Mouse (Mus musculus): Measurements from ENCODE around the gene Gzmm. TPM values are rescaled to one million over a fixed set of nuclear protein-coding genes. Genes with fewer than 3 reads are reported as not detected.

Gene Gzmm
- total RNA-seq, 2 experiments from 2014 or later: 0.86 to 1.0 TPM

DNA sequence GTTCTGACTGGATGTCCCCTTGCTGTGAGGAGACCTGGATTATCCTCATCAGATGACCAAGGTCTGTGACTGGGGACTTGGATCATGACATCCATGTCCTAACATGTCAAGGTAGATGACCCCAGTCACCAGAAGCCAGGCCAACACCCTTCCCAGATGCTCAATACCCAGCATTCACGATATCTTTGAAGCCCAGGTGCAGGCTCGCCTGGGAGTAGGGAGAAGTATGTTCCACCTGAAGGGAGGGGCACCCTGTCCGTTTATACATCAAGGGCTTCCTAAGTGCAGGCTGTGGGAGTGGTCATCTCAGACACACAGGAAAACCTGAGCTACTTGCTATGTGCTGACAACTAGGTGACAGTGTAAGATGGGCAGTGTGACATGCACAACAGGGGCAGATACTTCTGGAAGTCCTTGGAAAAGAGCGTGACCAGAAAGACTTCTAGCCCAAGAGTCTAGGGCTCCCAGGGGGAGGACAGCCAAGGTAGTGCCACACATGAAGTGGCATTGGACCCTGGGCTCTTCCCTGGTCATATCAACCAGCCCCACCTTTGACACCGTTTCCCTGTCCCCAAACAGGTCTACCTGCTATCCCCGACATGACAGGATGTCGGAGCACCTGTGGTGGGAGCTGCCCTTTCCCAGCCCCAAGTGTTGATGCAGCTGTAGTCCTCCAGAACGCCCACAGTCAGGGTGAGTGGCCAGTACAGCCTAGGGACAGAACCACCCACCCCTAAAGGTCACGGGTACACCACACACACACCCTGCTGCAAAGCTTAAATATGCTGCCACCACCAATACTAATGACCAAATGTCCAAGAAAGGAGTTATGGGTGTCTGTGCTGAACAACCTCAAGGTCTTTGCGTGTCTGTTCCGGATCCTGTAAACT, 8.0 kb upstream of the Gzmm start:
- peak in 1 of 2 experiments; percentile 37 for DNase-seq

GRCm38 (mm10) chr10:79681591-79682245, 7.1 kb upstream of the Gzmm start, which contains the start of gene Cdc34:
Gene Cdc34, plus strand, starts transcription at chr10:79682195.
- DNase-seq: peak; percentile 99

GRCm38 (mm10) chr10:79682551-79682915, 6.3 kb upstream of the Gzmm start:
- DNase-seq: peak in 1 of 2 experiments; percentile 32

- peak; percentile 62 to 78 for DNase-seq
Measured at GRCm38 (mm10) chr10:79682916-79683582, 5.8 kb upstream of the Gzmm start.

- no peak for DNase-seq
Measured at GRCm38 (mm10) chr10:79683726-79684640, 4.8 kb upstream of the Gzmm start.

GRCm38 (mm10) chr10:79684770-79685600, 3.8 kb upstream of the Gzmm start:
- no peak for DNase-seq

DNA sequence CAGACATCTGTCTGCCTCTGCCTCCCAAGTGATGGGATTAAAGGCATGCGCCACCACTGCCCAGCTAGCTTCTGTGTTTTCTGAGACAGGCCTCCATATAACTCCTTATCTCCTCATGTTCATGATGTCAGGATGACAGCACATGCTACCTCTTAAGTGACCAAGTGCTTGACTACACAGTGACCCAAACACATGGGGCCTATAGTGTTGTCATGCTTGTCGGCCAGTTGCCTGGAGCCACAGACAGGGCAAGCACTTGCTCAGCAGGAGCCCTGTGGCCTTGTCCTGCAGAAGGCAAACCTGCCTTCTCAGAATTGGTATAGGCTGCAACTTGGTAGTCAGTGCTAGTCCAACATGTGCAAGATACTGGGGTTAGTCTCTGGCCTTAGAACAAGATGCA, 2.6 kb upstream of the Gzmm start:
- no peak for DNase-seq

GRCm38 (mm10) chr10:79686691-79687090, 2.1 kb upstream of the Gzmm start:
- DNase-seq: no peak

DNA sequence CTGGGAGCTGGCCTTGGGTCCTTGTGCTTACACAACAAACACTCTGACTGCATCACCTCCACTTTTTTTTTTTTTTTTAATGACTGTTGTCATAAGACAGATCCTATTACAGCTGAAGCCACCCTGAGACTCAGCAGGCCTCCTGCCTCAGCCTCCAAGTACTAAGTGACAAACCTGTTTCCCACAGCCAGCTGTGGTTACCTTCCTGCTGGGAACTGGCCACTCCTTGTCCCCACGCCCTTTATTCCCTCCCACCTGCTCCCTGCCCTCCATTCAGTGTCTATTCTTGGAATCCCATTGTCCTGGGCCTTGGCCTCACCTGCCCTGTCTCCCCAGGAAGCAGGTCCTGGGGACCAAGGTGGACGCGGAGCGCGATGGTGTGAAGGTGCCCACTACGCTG, 1.3 kb upstream of the Gzmm start:
- no peak for DNase-seq

DNA sequence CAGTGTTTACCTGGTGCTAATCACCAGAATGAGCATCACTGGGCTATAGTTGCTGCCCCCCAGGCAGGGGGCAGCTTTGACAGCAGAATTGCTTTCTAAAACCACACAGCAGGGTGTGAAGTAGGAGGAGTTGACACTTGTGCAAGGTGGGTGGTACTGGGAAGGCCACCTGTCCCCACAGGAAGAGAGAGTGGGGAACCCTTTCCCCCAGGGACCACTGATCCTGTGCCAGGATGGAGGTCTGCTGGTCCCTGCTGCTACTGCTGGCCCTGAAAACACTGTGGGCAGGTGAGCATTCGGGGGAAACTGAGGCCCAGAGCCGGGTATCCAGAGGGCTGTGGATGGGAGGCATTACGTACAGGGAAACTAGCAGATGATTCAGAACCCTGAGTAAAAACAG, 358 bp downstream of the Gzmm start:
- no peak for DNase-seq

DNA sequence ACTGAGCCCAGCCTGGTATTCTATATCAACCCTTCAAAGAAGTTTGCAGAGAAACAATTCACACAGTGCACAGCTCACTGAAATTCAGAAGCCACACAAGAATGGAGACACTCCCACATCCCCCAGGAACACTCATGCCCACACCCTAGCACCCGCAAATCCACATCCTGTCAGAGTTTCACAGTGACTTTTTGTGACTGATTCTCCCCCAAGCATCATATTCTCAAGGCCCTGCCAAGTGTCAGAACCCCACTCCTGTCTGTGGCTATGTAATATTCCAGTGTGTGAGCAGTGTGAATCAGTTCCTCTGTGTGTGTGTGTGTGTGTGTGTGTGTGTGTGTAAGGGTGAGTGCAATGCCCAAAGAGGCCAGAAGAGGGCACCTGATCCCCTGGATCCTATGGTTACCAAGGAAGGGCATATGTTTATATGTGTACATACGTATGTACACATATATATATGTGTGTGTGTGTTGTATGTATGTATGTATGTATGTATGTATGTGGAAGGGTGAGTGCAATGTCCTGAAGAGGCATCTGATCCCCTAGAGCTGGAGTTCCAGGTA, 3.2 kb downstream of the Gzmm start:
- DNase-seq: no peak

DNA sequence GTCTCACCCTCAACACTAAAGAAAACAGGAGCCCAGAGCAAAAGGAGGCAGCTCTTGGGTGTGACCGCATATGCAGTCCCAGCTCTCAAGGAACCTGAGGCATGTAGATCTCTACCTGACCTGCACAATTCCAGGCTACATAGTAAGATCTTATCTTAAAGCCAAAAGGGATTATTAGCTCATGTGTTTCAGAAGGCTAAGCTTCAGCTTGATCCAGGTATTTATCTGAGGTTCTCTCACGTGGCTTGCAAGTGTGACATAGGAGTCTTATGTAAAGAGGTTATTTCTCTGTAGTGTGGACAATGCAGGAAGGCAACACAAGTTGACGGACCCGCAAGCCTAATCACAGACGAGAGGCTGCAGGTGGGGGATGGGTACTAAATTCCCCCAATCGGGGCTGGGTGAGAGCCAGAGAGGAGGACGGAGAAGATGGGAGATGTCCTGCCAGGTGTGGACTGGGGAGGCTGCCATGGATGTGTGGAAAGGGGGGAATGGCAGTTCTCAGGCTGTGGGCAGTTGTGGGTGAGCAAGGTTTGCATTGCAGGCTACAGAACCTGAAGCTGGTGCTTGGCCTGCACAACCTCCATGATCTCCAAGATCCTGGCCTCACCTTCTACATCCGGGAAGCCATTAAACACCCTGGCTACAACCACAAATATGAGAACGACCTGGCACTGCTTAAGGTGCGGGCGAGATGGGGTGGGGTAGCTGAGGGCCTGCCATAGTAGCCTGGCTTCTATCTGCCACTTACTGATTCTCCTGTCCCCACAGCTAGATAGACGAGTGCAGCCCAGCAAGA, 5.0 kb downstream of the Gzmm start:
- DNase-seq: no peak

DNA sequence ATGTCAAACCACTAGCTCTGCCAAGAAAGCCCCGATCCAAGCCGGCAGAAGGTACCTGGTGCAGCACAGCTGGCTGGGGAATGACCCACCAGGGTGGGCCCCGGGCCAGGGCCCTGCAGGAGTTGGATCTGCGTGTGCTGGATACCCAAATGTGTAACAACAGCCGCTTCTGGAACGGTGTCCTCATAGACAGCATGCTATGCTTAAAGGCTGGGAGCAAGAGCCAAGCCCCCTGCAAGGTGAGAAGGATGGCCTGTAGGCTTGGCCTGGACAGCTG, 5.5 kb downstream of the Gzmm start:
- no peak for DNase-seq

DNA sequence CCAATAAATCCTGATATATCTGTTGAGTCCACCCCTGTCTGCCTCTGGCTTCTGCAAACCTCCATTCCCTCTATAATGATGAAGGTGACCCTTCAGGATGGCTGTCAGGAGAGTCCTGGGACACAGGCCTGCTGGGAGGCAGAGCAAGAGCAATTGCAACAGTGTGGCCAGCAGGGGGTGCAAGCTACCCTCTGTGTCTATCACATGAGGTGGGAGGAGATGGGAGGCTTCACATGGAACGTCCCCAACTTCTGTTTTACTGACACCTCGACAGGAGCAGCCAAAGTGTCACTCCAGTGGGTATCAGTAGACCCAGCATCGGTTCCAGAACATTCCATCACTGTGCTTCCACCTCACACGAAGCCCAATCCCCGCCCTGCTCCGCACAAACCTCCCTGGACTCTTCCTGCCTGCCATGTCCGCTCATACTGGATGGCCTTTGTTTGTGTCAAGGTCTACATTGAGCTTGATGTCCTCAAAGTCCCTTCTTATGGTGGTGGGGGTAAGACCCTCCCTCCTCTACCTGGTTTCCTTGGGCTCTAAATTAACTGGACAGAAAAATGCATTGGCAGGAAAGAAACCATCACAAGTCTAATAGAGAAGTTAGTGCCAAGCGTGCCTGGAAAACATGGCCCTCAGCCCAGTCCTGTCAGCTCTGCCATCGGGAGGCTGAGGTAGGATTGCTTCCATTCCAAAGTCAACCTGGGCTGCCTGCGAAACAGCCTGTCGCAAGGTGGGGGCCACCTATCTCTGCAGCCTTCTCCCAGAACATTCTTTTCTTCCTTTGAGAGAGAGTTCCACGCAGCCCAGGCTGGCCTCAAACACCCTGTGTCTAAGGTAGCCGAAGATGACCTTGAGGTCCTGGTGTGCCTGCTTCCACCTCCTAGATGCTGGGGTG, 6.7 kb downstream of the Gzmm start:
- peak; percentile 82 to 91 for DNase-seq

DNA sequence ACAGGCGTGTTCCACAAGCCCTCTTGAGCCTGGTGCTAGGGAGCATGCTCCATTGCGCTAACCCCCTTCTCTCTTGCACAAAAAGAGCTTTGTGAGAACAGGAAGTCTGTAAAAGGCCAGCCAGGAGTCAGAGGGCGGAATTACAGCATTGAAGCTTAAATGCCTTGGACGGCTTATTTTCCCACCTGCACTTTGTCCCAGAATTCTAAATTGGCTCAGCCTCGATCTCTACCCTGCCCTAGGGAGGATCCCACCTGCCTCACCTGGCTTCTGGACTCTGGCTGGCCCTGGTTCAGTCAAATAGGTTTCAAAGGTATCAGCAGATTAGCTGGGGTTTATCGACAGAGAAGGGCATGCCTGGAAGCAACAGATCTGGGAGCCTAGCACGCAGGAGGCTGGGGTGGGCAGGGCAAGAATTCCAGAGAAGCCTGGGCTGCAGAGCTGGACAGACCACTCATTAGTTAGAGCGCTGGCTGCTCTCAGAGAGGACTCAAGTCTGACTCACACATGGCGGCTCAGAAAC, 7.4 kb downstream of the Gzmm start:
- DNase-seq: no peak

DNA sequence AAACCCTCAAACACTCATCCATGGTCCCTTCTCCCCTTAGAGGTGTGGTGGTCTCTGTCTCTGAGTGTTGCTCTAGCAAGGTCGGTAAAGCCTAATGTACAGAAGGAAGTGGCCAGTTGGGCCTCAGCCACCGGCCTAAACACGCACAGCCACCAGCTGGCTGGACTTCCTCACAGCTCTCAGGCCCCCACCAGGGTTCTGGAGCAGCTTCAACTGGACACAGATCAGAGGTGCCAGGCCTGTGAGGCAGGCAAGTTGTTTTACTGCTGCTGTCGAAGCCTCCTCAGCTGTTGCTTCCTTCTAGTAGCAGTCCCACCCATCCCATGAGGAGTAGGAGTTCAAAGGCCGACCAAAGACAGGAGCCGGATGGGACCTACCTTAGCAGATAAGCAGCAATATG, 9.1 kb downstream of the Gzmm start:
- DNase-seq: no peak

DNA sequence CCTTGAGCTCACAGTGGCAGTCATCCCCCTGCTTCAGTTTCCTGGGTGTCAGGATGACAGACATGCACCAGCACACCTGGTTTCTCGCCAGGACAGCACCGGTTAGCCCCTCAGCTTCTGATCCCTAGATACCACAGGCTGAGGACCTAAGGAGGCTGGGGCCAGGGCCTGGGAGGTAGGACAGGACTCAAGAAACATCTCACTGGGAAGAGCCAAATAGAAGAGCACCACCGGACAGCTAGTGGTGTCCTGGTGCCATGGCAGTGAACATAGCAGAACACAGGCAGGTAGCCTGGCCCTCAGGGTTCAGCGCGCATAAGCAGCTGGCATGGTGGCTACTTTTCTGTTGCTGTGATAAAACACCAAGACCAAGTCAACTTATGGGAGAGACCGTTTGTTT, 9.6 kb downstream of the Gzmm start:
- DNase-seq: no peak

GRCm38 (mm10) chr10:79700676-79701075, 11.9 kb downstream of the Gzmm start:
- no peak for DNase-seq

Measured in adrenal gland, postnatal 36 days (tissue).